Mouse (Mus musculus): ENCODE measurements at regions not wholly inside any gene's neighbourhood (a gene's known extent, or its start where the extent isn't known, plus 50 kb on each side); places are given as distances from the start of the nearest gene placed in this dataset.

- TF ChIP-seq CTCF (IDR thresholded peaks at IDR 0.05 in 2 of 3, conservative IDR thresholded peaks at IDR 0.05 in 1 of 3; ENCODE audit: control insufficient read depth in 1 of 3, insufficient read depth in 1 of 3, low read depth in 2 of 3, low read length in 3 of 3, poor library complexity in 1 of 3, severe bottlenecking in 1 of 3), result no peak
- no peak for TF ChIP-seq POLR2A (IDR thresholded peaks at IDR 0.05; ENCODE audit: control insufficient read depth in 1 of 2, insufficient read depth in 1 of 2, low read depth in 1 of 2, low read length in 2 of 2, poor library complexity in 1 of 2)
- TF ChIP-seq MAFK (IDR thresholded peaks at IDR 0.05; ENCODE audit: borderline replicate concordance, low read depth, low read length), result no peak
- no peak for TF ChIP-seq RAD21 (IDR thresholded peaks at IDR 0.05; ENCODE audit: low read depth, low read length)
- TF ChIP-seq CHD1 (IDR thresholded peaks at IDR 0.05; ENCODE audit: low read depth, low read length), result no peak
- TF ChIP-seq ZMIZ1 (IDR thresholded peaks at IDR 0.05; ENCODE audit: low read depth, low read length), result no peak
- no peak for TF ChIP-seq RCOR1 (IDR thresholded peaks at IDR 0.05; ENCODE audit: low read depth, low read length)
- no peak for TF ChIP-seq JUND (IDR thresholded peaks at IDR 0.05; ENCODE audit: low read depth, low read length)
Measured at GRCm38 (mm10) chr1:94136731-94137130, 84.4 kb upstream of the Pdcd1 start.

Measured in MEL (cell line).